Mouse (Mus musculus): Measurements from ENCODE around the gene Higd1c. TPM values are rescaled to one million over a fixed set of nuclear protein-coding genes. Genes with fewer than 3 reads are reported as not detected.
"Not testable (repeated sequence)": the region's sequence is repeated elsewhere in the genome, so short reads cannot be mapped to it uniquely, and the experiment has no call there.

The Higd1c gene
- polyA plus RNA-seq, 1 experiment from 2014 or later, result not detected

DNA sequence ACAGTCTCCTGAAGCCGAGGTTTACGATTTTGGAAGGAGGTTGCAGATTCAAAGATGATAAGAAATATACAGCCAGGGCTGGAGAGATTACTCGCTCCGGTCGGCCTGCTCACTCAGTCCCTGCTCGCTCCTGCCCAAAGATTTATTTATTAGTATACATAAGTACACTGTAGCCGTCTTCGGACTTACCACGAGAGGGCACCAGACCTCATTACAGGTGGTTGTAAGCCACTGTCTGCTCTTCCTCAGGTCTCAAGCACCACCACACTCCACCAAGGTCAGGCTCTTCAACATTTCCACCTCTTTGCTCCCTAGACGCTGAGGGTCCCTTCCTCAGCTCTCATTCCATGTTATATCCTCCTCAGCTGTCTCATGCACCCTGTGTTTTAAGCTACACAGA lies 26.5 kb upstream of the Higd1c start:
- not testable (repeated sequence) for H3K27ac ChIP-seq (replicated peaks); H3K4me2 ChIP-seq (replicated peaks; ENCODE audit: low read depth); H3K4me3 ChIP-seq (ENCODE audit: low read depth, low read length); H3K9ac ChIP-seq (ENCODE audit: low read length); H3K36me3 ChIP-seq (ENCODE audit: control insufficient read depth, insufficient read depth, low read length); H3K27me3 ChIP-seq (ENCODE audit: control insufficient read depth, insufficient read depth, low read length); H3K4me1 ChIP-seq (replicated peaks; ENCODE audit: control insufficient read depth, insufficient read depth); H3K9me3 ChIP-seq (ENCODE audit: control insufficient read depth, low read length)
- ATAC-seq (ENCODE audit: low FRiP score, low TSS enrichment) (peak; percentile 61; the same call in 1 of the 2 replicates), DNase-seq (ENCODE audit: low spot score) (peak; percentile 48)
- TF ChIP-seq CTCF (IDR thresholded peaks at IDR 0.05; ENCODE audit: low read depth), result peak; percentile 68
- 20% methylated on average over 10 of the region's 10 CpGs for WGBS

GRCm38 (mm10) chr15:100341314-100341980 lies 22.9 kb upstream of the Higd1c start:
- not testable (repeated sequence) for DNase-seq (ENCODE audit: low spot score); H3K9ac ChIP-seq (ENCODE audit: low read length); H3K4me3 ChIP-seq (ENCODE audit: low read depth, low read length); H3K27ac ChIP-seq (replicated peaks); H3K4me2 ChIP-seq (replicated peaks; ENCODE audit: low read depth); H3K9me3 ChIP-seq (ENCODE audit: control insufficient read depth, low read length); ATAC-seq (ENCODE audit: low FRiP score, low TSS enrichment); H3K4me1 ChIP-seq (replicated peaks; ENCODE audit: control insufficient read depth, insufficient read depth); H3K36me3 ChIP-seq (ENCODE audit: control insufficient read depth, insufficient read depth, low read length); H3K27me3 ChIP-seq (ENCODE audit: control insufficient read depth, insufficient read depth, low read length)
- WGBS, result 28% methylated on average over 4 of the region's 5 CpGs

DNA sequence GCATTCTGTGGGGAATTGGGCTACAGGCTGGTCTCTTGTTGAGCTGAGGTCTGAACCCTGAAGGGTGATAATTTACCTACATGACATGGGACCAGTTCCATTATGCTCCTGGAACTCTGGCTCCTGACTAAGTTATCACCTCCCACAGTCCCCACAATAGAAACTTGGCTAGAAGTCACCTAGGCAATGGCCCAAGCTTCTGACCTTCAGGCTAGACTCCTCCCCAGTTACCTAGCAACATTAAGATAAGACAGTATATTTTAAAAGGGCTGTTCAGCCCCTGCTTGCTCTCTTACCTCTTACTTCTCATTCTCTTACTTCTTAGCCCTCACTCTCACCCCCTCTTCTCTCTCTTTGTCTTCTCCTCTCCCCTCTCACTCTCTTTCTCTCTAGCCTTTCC lies 18.9 kb upstream of the Higd1c start:
- no peak overlapping the region for H3K9ac ChIP-seq (ENCODE audit: low read length)
- TF ChIP-seq CTCF (IDR thresholded peaks at IDR 0.05; ENCODE audit: low read depth) (no peak), EP300 (optimal IDR thresholded peaks at IDR 0.05) (no peak)
- no peak overlapping the region for H3K27ac ChIP-seq (replicated peaks)
- H3K4me2 ChIP-seq (replicated peaks; ENCODE audit: low read depth), result no peak overlapping the region
- no peak for DNase-seq (ENCODE audit: low spot score)
- no peaks in the 10 kb centered on the region for H3K4me1 ChIP-seq (replicated peaks; ENCODE audit: control insufficient read depth, insufficient read depth)
- H3K4me3 ChIP-seq (ENCODE audit: low read depth, low read length), result no peak overlapping the region
- no peaks in the 10 kb centered on the region for H3K27me3 ChIP-seq (ENCODE audit: control insufficient read depth, insufficient read depth, low read length)
- no peak for ATAC-seq (ENCODE audit: low FRiP score, low TSS enrichment)
- H3K36me3 ChIP-seq (ENCODE audit: control insufficient read depth, insufficient read depth, low read length), result no peaks in the 10 kb centered on the region
- no peaks in the 10 kb centered on the region for H3K9me3 ChIP-seq (ENCODE audit: control insufficient read depth, low read length)

DNA sequence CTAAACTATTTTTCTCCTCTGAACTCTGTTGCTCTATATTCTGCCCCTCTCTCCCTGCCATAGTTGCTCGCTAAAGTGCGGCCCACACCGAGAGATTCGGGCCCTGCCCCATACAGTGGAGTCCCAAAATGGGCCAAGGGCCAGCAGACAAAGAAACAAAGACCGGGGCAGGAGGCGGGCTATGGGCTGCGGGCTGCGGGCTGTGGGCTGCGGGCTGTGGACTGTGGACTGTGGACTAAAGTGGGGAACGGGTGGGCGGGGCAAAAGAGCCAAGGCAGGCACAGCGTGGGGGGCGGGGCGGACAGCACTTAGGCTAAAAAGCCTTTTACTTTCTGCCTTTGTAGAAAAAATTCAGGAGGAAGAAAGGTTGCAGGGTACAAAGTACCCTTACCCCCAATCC lies 17.6 kb upstream of the Higd1c start:
- no peaks in the 10 kb centered on the region for H3K4me1 ChIP-seq (replicated peaks; ENCODE audit: control insufficient read depth, insufficient read depth)
- H3K27ac ChIP-seq (replicated peaks), result no peak overlapping the region
- peak; percentile 38 for DNase-seq (ENCODE audit: low spot score)
- no peaks in the 10 kb centered on the region for H3K36me3 ChIP-seq (ENCODE audit: control insufficient read depth, insufficient read depth, low read length)
- H3K27me3 ChIP-seq (ENCODE audit: control insufficient read depth, insufficient read depth, low read length), result no peaks in the 10 kb centered on the region
- TF ChIP-seq EP300 (optimal IDR thresholded peaks at IDR 0.05), result no peak
- no peak for TF ChIP-seq CTCF (IDR thresholded peaks at IDR 0.05; ENCODE audit: low read depth)
- ATAC-seq (ENCODE audit: low FRiP score, low TSS enrichment), result no peak
- H3K4me2 ChIP-seq (replicated peaks; ENCODE audit: low read depth), result no peak overlapping the region
- H3K9ac ChIP-seq (ENCODE audit: low read length), result no peak overlapping the region
- H3K4me3 ChIP-seq (ENCODE audit: low read depth, low read length), result no peak overlapping the region
- H3K9me3 ChIP-seq (ENCODE audit: control insufficient read depth, low read length), result no peaks in the 10 kb centered on the region
- 57% methylated on average over 14 of the region's 14 CpGs for WGBS

DNA sequence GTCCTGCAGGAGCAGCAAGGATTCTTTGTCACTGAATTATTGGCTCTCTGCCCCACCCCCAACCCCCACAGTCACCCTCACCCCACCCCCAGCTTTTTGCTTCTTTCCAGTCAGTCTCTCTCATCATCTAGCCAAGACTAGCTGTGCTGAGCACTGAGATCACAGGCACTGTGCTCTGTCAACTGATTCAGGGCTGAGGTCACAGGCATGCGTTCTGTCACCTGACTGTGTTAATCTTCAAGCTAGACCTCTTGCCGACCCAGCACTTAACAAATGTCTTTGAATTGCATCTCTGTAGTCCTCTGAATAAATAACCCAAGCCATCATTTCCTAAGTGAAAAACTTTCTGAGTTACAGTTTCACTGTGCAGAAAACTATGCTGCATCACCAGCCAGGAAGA lies 14.8 kb upstream of the Higd1c start:
- no peaks in the 10 kb centered on the region for H3K36me3 ChIP-seq (ENCODE audit: control insufficient read depth, insufficient read depth, low read length)
- ATAC-seq (ENCODE audit: low FRiP score, low TSS enrichment) (no peak; the same call in 1 of the 2 replicates), DNase-seq (ENCODE audit: low spot score) (no peak)
- no peak overlapping the region for H3K27ac ChIP-seq (replicated peaks)
- H3K4me3 ChIP-seq (ENCODE audit: low read depth, low read length), result no peak overlapping the region
- H3K9ac ChIP-seq (ENCODE audit: low read length), result no peak overlapping the region
- H3K4me2 ChIP-seq (replicated peaks; ENCODE audit: low read depth), result no peak overlapping the region
- H3K27me3 ChIP-seq (ENCODE audit: control insufficient read depth, insufficient read depth, low read length), result no peaks in the 10 kb centered on the region
- H3K9me3 ChIP-seq (ENCODE audit: control insufficient read depth, low read length), result no peaks in the 10 kb centered on the region
- TF ChIP-seq EP300 (optimal IDR thresholded peaks at IDR 0.05), result no peak
- no peak for TF ChIP-seq CTCF (IDR thresholded peaks at IDR 0.05; ENCODE audit: low read depth)
- WGBS, result 23% methylated on average over 2 of the region's 2 CpGs
- H3K4me1 ChIP-seq (replicated peaks; ENCODE audit: control insufficient read depth, insufficient read depth), result no peaks in the 10 kb centered on the region

DNA sequence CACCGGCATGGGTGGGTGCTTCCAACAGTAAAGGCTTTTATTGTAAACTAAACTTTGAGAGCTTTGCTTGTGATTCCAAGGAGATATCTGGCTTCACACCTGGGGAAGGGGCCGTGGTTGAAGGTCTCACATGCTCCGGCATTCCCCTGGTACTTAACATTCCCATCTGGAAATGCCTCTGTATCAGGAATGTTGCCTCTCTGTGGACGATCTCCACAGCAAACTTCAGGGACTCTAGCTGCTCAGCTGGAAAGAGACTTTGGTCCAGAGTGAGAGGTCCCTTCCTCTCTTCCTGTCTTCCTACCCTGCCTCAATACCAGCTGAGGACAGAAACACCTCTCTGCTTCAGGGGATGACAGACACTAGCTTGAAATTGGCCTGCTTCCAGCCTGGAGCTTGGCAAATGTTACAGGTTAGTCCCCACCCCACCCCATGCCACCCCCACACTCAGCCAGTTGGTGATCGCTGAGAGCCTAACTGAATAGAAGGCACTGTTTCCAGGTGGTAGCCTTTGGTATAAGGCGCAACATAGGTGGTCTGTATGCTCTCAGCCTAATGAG lies 12.8 kb upstream of the Higd1c start:
- H3K9ac ChIP-seq (ENCODE audit: low read length), result no peak overlapping the region
- H3K4me3 ChIP-seq (ENCODE audit: low read depth, low read length), result no peak overlapping the region
- no peak overlapping the region for H3K27ac ChIP-seq (replicated peaks)
- no peak overlapping the region for H3K4me2 ChIP-seq (replicated peaks; ENCODE audit: low read depth)
- H3K9me3 ChIP-seq (ENCODE audit: control insufficient read depth, low read length), result no peaks in the 10 kb centered on the region
- no peaks in the 10 kb centered on the region for H3K36me3 ChIP-seq (ENCODE audit: control insufficient read depth, insufficient read depth, low read length)
- no peak for TF ChIP-seq CTCF (IDR thresholded peaks at IDR 0.05; ENCODE audit: low read depth)
- TF ChIP-seq EP300 (optimal IDR thresholded peaks at IDR 0.05), result no peak
- H3K4me1 ChIP-seq (replicated peaks; ENCODE audit: control insufficient read depth, insufficient read depth), result no peaks in the 10 kb centered on the region
- 57% methylated on average over 6 of the region's 6 CpGs for WGBS
- no peaks in the 10 kb centered on the region for H3K27me3 ChIP-seq (ENCODE audit: control insufficient read depth, insufficient read depth, low read length)
- ATAC-seq (ENCODE audit: low FRiP score, low TSS enrichment) (no peak), DNase-seq (ENCODE audit: low spot score) (no peak)

Measured in stomach, postnatal 0 days (tissue).